Mouse (Mus musculus) kidney, adult 2 months (tissue): ENCODE measurements around the gene Wfdc13.

Experiments used
- CTCF ChIP-seq: fragments of 200-500 bp; conservative IDR thresholded peaks from 2 replicates; pipeline ENCODE4 v1.5.1; 2011; ENCODE audit warnings: low read depth, mild to moderate bottlenecking, control low read depth, low read length, moderate library complexity, mixed read lengths; ENCODE audit not compliant: insufficient read depth, insufficient read length
- POLR2A ChIP-seq: fragments of 200-500 bp; IDR thresholded peaks from one replicate; pipeline ENCODE4 v1.6.1; 2011; ENCODE audit warnings: low read depth, low read length, control low read depth

DNA sequence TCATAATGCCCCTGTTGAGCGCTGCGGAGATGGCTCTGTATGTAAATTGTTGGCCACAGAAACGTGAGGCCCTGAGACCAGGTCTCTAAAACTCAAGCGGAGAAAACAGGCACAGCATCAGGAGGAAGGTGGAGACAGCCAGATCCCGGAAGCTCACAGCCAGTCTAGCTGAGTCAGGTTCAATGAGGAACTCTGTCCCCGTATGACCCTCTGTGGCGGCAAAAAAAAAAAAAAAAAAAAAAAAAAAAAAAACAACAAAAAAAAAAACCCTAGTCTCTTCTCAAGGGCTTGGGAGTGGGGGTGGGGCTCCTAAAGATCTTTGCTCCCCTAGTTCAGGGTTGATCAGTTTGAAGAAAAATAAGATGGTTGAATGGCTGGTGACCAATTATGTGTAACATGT, 43.8 kb upstream of the Wfdc13 start:
- TF ChIP-seq CTCF (no peak), POLR2A (no peak)
